Mouse (Mus musculus): ENCODE data around the gene Iscu. TPM values are rescaled to one million over a fixed set of nuclear protein-coding genes. Genes with fewer than 3 reads are reported as not detected.

Iscu gene
- total RNA-seq (2021): 100 to 1,000 TPM; 344 to 362 TPM
- long read RNA-seq, experiment 1, transcript Iscu-203 (5 exons, 1,116 nt): minor isoform, 15 of 772 reads
- long read RNA-seq, experiment 1, transcript Iscu-201 (5 exons, 957 nt): major isoform, 697 of 772 reads
- long read RNA-seq, experiment 1, transcript Iscu-205 (5 exons, 489 nt): minor isoform, 25 of 772 reads
- long read RNA-seq, experiment 1, partial matches to known transcripts: 21 of 772 reads
- long read RNA-seq, experiment 1, other reads (novel, unspliced or antisense): 10 of 772 reads
- long read RNA-seq, experiment 2, transcript Iscu-205 (5 exons, 489 nt): minor isoform, 11 of 467 reads
- long read RNA-seq, experiment 2, transcript Iscu-201 (5 exons, 957 nt): major isoform, 421 of 467 reads
- long read RNA-seq, experiment 2, transcript Iscu-203 (5 exons, 1,116 nt): minor isoform, 7 of 467 reads
- long read RNA-seq, experiment 2, partial matches to known transcripts: 9 of 467 reads
- long read RNA-seq, experiment 2, other reads (novel, unspliced or antisense): 17 of 467 reads

- DNase-seq: peak; percentile 98
These were observed at the start of gene Iscu, which contains the start of gene Sart3 for GRCm38 (mm10) chr5:113772450-113772895. Gene Iscu, plus strand, starts transcription at chr5:113772748. Gene Sart3, minus strand, starts transcription at chr5:113772510.

GRCm38 (mm10) chr5:113723567-113724237 lies 48.8 kb upstream of the Iscu start:
- DNase-seq: no peak

DNA sequence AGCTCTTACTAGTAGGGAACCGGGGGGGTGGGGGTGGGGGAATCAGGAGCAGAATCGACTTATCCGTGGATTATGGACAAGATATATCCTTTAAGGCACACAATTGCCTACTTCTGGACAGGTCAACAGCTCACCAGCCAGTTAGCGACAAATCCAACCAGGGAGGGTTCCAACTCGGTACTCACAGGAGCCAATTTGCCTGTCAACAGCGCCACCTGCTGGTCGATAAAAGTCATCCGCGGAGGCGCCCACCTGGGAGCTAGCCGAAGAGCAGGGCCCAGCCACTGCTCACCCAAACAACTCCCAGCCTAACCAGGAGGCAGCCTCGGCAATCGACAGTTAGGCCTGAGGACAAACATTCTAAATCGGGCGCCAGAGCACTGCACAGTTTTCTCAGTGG lies 48.1 kb upstream of the Iscu start, which contains the start of gene 1700069L16Rik:
TSS of gene 1700069L16Rik (minus strand) at position 327 of the 400 bp plus-strand sequence.
- DNase-seq: peak; percentile 87

DNA sequence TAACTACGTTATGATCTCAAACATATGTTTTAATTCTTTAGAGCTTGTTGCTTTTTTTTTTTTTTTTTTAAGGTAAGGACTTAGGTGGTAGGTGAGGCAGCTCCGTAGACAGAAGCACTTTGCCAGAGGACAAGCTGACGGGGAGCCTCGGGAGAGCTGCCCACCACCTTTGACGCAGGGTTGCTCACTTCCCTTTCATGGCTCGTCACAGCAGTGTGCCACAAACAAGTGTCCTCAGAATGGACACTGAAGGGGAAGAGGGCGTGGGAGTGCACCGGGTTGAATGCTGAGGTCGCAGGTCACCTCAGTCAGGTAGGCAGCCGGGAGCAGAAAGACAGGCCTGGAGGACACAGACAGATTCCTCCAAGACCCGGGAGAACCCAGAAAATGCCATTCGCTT lies 47.1 kb upstream of the Iscu start:
- DNase-seq: no peak

GRCm38 (mm10) chr5:113726618-113727017 lies 45.9 kb upstream of the Iscu start:
- no peak for DNase-seq

DNA sequence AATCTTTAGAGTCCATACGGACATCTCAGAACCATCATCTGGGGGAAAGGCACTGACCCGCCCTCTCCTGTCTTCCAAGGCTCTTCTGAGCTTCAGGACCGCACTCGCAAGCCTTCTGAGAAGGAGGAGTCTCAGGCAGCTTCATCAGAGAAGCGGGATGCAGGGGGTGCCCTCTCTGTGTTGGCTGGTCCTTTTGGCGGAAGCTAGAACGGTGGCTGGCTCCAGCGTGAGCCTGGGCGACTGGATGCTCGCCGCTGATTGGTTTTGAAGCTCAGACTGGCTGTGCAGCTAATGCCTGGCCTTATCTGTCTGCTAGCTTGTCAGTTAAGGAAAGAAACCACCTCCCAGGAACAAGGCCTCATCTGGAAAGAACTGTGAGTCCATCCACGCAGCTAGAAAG lies 45.3 kb upstream of the Iscu start:
- DNase-seq: no peak

DNA sequence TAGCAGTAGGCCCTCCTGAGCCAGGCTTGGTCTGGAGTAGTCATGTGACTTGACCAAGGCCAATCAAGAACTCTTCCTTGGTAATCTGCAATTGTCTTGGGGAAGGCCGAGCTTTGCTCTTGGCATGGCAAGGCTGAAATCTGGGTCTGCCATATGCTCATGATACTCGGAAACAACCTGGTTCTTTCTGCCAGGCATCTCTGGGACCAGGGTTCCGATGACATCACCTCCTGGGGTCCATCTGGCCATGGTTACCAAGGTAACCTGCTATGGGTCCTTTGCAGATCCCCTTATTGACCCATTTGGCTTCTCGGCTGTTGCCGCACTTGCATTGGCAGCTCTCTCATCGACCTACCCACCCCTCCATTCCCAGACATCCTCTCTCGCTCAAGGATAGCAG lies 44.5 kb upstream of the Iscu start:
- no peak for DNase-seq

GRCm38 (mm10) chr5:113728691-113729090 lies 43.9 kb upstream of the Iscu start:
- no peak for DNase-seq

DNA sequence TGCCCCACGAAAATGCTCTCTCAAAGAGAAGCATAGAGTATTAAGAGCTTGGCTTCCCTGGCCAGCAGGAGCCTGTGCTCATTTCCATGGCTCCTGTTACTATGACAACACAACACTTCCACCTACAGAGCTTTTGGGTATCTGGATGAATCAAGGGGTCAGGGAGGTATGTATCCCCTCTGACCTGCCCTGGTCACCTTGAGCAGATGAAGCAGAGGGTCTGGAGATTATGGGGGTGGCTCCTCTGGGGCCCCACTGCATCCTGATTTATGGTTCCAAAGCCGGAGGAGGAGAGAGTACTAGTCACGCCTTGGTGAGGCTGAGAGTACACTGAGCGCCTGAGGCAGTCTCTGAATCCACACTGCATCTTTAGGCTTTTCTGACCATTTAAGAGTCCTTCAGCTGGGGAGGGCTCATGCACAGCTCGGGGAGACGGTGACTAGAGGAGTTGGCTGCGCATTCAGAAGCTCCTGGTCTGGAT lies 41.9 kb upstream of the Iscu start:
- no peak for DNase-seq

DNA sequence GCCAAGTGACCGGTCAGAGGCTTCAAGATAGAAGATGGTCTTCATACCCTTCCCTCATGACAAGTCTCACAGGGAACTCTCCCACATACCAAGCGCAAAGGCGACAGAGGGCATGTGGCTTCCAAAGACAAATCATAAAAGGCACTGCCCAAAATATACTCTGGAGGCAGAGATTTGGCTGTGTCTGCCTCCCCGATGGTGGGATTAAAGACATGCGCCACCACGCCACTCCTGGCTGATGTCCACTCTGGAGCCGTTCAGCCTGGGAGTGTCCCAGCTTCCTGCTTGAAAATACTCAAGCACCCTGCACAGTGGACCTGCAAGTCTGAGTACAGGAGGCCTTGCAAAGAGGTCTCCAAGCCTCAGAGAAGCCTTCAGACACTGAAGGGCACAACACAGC lies 41.4 kb upstream of the Iscu start:
- DNase-seq: no peak

DNA sequence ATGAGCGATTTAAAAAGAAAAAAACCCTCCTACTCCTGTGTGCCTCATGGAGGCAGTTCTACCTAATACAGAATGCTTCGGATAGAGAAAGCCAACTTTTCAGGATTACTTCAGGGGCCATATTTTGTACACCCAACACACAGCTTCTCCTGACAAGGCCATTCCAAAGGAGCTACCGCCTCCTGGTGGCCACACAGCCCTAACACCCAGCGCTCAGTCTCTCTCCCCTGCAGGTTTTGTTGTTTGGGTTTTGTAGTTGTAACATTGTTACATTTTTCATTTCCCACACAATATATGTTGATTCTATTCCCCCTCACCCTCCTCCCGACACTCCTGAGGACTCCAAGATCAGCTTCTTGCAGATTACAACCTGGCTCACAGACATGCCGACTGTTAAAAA lies 40.4 kb upstream of the Iscu start:
- peak; percentile 68 for DNase-seq

DNA sequence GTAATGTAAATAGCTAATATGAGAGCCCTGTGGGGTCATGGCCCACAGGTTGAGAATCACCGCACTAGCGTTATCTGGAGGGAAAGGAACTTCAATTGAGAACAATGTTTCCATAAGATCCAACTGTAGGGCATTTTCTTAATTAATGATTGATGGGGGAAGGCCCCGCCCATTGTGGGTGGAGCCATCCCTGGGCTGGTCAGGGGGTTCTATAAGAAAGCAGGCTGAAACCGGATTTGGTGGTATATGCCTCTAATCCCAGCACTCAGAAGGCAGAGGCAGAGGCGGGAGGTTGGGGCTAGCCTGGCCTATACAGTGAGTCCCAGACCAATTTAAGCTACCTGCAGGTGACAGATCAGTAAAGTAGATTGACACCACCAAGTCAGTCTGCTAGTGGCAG lies 38.2 kb upstream of the Iscu start:
- no peak for DNase-seq

DNA sequence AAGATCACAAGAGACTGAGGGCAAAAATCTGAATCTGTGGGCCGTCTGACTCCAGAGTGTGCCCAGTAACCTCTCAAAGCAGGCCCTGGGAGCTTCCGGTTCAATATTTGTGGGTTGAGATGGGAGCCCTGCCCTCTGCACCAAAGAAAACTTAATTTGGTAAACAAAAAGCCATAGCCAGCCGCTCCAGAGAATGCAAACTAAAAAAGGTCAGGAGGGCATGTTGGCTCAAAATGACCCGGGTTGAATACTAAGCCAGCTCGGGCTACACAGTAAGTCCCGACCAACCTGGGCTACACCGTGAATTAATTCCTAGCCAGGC lies 37.6 kb upstream of the Iscu start:
- DNase-seq: no peak

- DNase-seq: peak; percentile 95
These were observed 37.0 kb upstream of the Iscu start, which contains the start of gene Ficd for GRCm38 (mm10) chr5:113735345-113736112. Gene Ficd, plus strand, starts transcription at chr5:113735803.

GRCm38 (mm10) chr5:113736113-113736502 lies 36.4 kb upstream of the Iscu start:
- no peak for DNase-seq

DNA sequence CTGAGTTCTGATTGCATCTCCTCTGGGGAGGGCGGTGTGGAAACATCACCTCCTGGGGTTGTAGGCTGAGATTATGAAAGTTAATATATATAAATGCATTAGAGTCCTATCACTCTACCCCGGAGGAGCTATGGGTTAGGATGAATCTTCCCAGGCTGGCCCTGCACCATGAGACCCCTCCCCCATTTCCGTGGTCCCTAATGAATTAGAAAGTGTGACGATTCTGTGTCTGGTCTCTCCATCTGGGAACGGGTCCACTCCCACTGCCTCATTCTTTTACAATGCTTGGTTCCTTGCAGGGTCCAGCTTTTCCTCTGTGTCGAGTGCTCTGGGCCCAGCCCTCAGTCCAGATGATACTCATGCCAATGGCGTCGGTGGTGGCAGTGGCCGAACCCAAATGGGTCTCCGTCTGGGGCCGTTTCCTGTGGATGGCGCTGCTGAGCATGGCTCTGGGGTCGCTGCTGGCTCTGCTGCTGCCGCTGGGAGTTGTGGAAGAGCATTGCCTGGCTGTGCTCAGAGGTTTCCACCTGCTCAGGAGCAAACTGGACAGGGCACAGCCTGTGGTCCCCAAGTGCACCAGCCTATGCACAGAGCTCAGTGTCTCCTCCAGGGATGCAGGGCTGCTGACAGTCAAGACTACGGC lies 35.9 kb upstream of the Iscu start:
- DNase-seq: no peak

- no peak for DNase-seq
These were observed 34.8 kb upstream of the Iscu start for GRCm38 (mm10) chr5:113737607-113738237.

DNA sequence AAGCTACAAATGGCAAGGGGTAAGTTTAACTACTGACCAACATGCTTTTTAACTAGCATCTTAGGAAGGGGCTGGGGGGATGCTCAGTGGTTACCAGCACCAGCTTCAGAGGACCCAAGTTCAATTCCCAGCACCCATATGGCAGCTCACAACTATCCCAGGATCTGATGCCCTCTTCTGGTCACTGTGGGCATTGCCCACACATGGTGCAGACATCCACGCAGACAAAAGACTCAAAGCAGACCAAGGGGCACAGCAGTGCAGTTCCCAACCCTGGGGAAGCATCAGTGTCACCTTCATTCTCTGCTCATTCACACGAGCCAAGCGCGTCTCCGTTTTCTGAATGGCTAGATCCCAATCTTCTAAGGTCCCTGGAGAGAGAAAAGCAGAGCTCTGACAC lies 24.9 kb upstream of the Iscu start:
- DNase-seq: no peak

DNA sequence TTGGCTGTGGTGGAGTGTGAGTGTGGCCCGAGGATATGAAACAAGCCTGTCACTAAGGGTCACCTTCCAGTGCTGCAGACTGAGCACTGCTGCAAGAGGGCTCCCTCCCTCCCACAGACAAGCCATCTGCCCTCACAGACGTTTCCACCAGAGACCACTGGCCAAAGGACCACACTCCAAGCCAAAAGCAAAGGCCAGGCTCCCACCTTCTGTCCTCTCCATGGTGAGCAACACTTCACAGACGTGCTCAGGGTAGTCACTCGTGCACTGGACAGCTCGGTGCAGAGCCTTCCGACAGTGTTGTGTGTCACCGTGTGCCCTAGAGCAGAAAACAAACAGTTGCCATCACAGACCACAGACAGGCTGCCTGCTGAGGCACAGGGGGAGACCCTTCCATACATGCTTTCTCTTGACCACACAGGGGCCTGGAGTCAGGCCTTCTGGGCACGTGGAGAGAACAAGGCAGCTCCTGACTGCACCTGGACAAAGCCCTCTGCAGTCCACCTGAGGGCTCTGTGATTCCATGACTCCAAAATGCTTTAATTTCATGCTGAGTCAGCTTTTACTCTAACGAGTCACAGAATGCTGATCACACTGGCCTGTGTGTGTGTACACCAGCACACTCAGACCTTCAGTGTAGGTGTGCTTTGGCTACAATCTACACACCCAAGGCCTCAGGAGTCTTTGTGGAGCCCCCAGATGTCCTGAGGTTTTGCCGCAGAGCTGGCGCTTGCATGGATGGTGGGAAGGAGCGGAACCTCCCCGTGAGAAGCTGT lies 23.8 kb upstream of the Iscu start:
- no peak for DNase-seq

DNA sequence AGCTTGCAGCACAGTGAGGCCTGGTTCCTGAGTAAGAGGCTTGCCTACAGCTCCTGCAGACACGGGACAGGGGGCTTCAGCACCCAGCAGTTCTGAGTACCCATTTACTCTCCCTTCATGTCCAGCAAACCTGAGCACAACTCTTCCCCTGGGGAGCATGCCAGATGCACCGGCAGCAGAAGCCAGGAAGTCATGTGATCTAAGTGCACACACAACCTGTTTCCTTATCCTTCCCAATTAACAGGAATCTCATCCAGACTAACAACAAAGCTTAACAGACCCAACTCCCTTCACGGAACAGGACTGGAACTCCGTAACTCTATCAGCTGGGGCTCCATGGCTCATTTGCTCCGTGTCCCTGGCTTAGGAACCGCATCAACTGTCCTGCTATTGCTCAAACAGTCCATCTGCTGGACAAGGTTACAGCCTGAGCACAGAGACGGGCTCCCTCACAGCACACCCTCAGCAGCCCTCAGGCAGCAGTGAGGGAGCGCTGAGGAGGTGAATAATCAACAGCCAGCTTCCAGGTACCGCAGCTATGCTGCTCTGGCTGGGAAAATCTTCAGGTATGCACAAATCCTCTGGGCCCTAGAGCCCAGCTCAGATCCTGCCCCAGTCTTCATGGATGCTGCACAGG lies 20.9 kb upstream of the Iscu start:
- DNase-seq: no peak

All from adrenal gland, postnatal 10 days (tissue).